ENCODE assay signal across 9 mouse cellular contexts in genomic region chr8:46713844-46714243, GRCm38 (mm10). TPM values are rescaled to one million over a fixed set of nuclear protein-coding genes. Genes with fewer than 3 reads are reported as not detected.
DNase-seq lines count a peak whose midpoint lies in the region; ATAC-seq lines count a peak whose summit lies in the region.
"Had no signal": no experiment of that assay in that cellular context is flagged by ENCODE, and none has a peak within 500 bp of the region (broad histone marks: within the 10 kb centered on the region; RNA-seq: fewer than 3 reads in every experiment).

No protein-coding gene starts in this region.

- H3K4me1 ChIP-seq in embryonic facial prominence, embryonic 15.5 days = peaks cover 17% of the 10 kb centered on the region
- H3K4me1 ChIP-seq: neural tube, embryonic 12.5 days had no signal

- H3K9me3 ChIP-seq in embryonic facial prominence, embryonic 15.5 days (replicated peaks) = no peaks in the 10 kb centered on the region
- H3K9me3 ChIP-seq: neural tube, embryonic 12.5 days had no signal

- no peaks in the 10 kb centered on the region for H3K36me3 ChIP-seq in embryonic facial prominence, embryonic 15.5 days
- H3K36me3 ChIP-seq: neural tube, embryonic 12.5 days had no signal

- ATAC-seq in embryonic facial prominence, embryonic 15.5 days (ENCODE audit: insufficient number of reproducible peaks, low FRiP score, low TSS enrichment, low read depth) = no peak

- peak; percentile 27 for DNase-seq in thymus, postnatal 14 days
- DNase-seq in thymus, postnatal 10 days (ENCODE audit: low spot score in 2 of 2) = no peak
- DNase-seq in lung, postnatal 14 days = peak; percentile 36
- peak; percentile 26 for DNase-seq in thymus, postnatal 4 days
- DNase-seq in gastrocnemius, postnatal 10 days = no peak
- DNase-seq in right cerebral cortex, adult 2 months (ENCODE audit: low spot score in 2 of 2) = no peak

- H3K4me3 ChIP-seq in embryonic facial prominence, embryonic 15.5 days (replicated peaks) = no peak overlapping the region
- H3K4me3 ChIP-seq: neural tube, embryonic 12.5 days had no signal

- no peaks in the 10 kb centered on the region for H3K27me3 ChIP-seq in embryonic facial prominence, embryonic 15.5 days
- H3K27me3 ChIP-seq: neural tube, embryonic 12.5 days had no signal

- no peak overlapping the region for H3K4me2 ChIP-seq in embryonic facial prominence, embryonic 15.5 days (replicated peaks)
- H3K4me2 ChIP-seq: neural tube, embryonic 12.5 days had no signal

- WGBS in embryonic facial prominence, embryonic 15.5 days = 48% methylated on average over 6 of the region's 6 CpGs

- H3K27ac ChIP-seq in embryonic facial prominence, embryonic 15.5 days (replicated peaks) = peak overlapping the region; percentile 44; the same call in 1 of the 2 replicates
- H3K27ac ChIP-seq: liver, embryonic 14.5 days; neural tube, embryonic 12.5 days had no signal

- no peak overlapping the region for H3K9ac ChIP-seq in embryonic facial prominence, embryonic 15.5 days
- H3K9ac ChIP-seq: liver, embryonic 14.5 days; neural tube, embryonic 12.5 days had no signal

RNA-seq across cellular contexts. Expression of gene Irf2, which starts 25.7 kb away (rescaled TPM):
- 19.7 and 21.0 TPM in 2 replicates for polyA plus RNA-seq in embryonic facial prominence, embryonic 15.5 days (2015; fragmentation: Nextera tagmentation; extraction: Ambion mirVana)
- total RNA-seq in gastrocnemius, postnatal 10 days (2021) = 10 to 100 TPM; 25.2 to 44.4 TPM

Comparison
In these comparisons a context has a peak if more than half of its experiments do, and no peak if none do; other contexts are left out.
1. DNase-seq: peak in thymus, postnatal 14 days (single experiment), lung, postnatal 14 days (single experiment) and thymus, postnatal 4 days (single experiment); none in thymus, postnatal 10 days (0 of 2), gastrocnemius, postnatal 10 days (single experiment) and right cerebral cortex, adult 2 months (0 of 2).